Mouse (Mus musculus) midbrain, embryonic 14.5 days (tissue): Measurements from ENCODE around the gene Tmem132e. TPM values are rescaled to one million over a fixed set of nuclear protein-coding genes. Genes with fewer than 3 reads are reported as not detected.

Experiments used
- ATAC-seq: fragments of 200-750 bp; cut with Nextera tagmentation; 2 replicates; pipeline ENCODE4 v1.8.0; 2017; ENCODE audit warnings: moderate number of reproducible peaks, moderate library complexity; ENCODE audit not compliant: low FRiP score, low TSS enrichment
- DNase-seq: peaks from one replicate; pipeline ENCODE4 v3.0.0-alpha.2; 2015
- H3K27ac ChIP-seq: fragments of 300-500 bp; sonication (generic); replicated peaks from 2 replicates; pipeline ENCODE4 v1.5.1; 2014; ENCODE audit warnings: mild to moderate bottlenecking, low read depth, low read length, moderate library complexity
- H3K27me3 ChIP-seq: fragments of 300-500 bp; sonication (generic); 2 replicates; pipeline ENCODE4 v1.6.1; 2014; ENCODE audit warnings: low read length, control low read depth, mixed read lengths; ENCODE audit not compliant: control insufficient read depth, insufficient read depth
- H3K36me3 ChIP-seq: fragments of 300-500 bp; sonication (generic); 2 replicates; pipeline ENCODE4 v1.6.1; 2014; ENCODE audit warnings: low read length, control low read depth; ENCODE audit not compliant: control insufficient read depth, insufficient read depth
- H3K4me1 ChIP-seq: fragments of 300-500 bp; sonication (generic); 2 replicates; pipeline ENCODE4 v1.6.1; 2014; ENCODE audit warnings: mild to moderate bottlenecking, antibody characterized with exemption, low read length, control low read depth; ENCODE audit not compliant: control insufficient read depth, insufficient read depth
- H3K4me2 ChIP-seq: fragments of 300-500 bp; sonication (generic); 2 replicates; pipeline ENCODE4 v1.6.1; 2014; ENCODE audit warnings: mild to moderate bottlenecking, low read length, moderate library complexity
- H3K4me3 ChIP-seq: fragments of 300-500 bp; sonication (generic); replicated peaks from 2 replicates; pipeline ENCODE4 v1.5.1; 2014; ENCODE audit warnings: low read depth, low read length
- H3K9ac ChIP-seq: fragments of 300-500 bp; sonication (generic); replicated peaks from 2 replicates; pipeline ENCODE4 v1.6.1; 2014; ENCODE audit warnings: mild to moderate bottlenecking, low read length, moderate library complexity
- H3K9me3 ChIP-seq: fragments of 300-500 bp; sonication (generic); 2 replicates; pipeline ENCODE4 v1.6.1; 2016; ENCODE audit warnings: low read length, control low read depth, mixed read lengths; ENCODE audit not compliant: control insufficient read depth
- WGBS: fragments of 180-500 bp; shearing (Covaris S2); extraction: QIAGEN DNeasy Blood & Tissue Kit; methylation state at CpG from one replicate; pipeline ENCODE4 v1.1.7; 2014; 5-methylcytosine and 5-hydroxymethylcytosine counted together
- polyA plus RNA-seq: library from polyadenylated mRNA; unstranded; fragments of >200 nt; fragmentation: Nextera tagmentation; extraction: Ambion mirVana; gene quantifications from 2 replicates; pipeline ENCODE4 v1.2.1, GENCODE M21; 2014

Gene Tmem132e
- polyA plus RNA-seq, 1 experiment from 2014 or later: 3.0 TPM

DNA sequence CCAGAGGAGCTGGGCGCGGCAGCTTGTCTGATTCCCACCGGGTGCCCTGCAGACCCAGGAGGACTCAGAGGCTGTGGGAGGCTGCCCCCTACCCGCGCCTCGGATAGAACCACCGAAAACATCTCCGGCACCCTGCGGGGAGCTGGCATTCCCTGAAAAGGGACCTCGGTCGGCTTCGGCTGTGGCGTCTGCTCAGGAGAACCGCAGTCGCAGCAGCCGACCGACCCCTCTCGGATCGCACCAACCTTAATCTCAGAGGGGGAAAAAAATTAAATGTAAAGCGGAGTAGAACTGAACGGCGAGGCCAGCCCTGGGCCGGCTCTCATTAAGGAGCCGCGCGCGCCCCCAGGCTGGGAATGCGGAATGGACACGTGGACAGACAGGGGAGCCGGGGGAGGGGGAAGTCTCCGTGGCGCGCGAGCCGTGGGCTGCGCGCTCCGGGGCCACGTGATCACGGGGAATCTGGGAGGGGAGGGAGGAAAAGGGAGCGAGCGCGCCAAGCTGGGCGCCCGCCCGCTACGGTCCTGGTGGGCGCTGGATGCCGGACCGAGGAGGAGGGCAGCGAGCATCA, 1.6 kb upstream of the Tmem132e start:
- H3K4me2 ChIP-seq: peak overlapping the region; percentile 98
- peak overlapping the region; percentile 70 for H3K27ac ChIP-seq
- under 1% methylated on average over 51 of the region's 51 CpGs for WGBS
- no peaks in the 10 kb centered on the region for H3K9me3 ChIP-seq
- no peaks in the 10 kb centered on the region for H3K36me3 ChIP-seq
- H3K4me3 ChIP-seq: peak overlapping the region; percentile 69
- H3K9ac ChIP-seq: peak overlapping the region; percentile 68
- DNase-seq (peak; percentile 94), ATAC-seq (peak; percentile 83)
- H3K4me1 ChIP-seq: peaks cover 14% of the 10 kb centered on the region; the same call in 1 of the 2 replicates
- peaks cover 34% of the 10 kb centered on the region for H3K27me3 ChIP-seq

- peak overlapping the region; percentile 69 for H3K4me3 ChIP-seq
- ATAC-seq: no peak
- WGBS: under 1% methylated on average over 47 of the region's 47 CpGs
- peak overlapping the region; percentile 68 for H3K9ac ChIP-seq
- peak; percentile 59 for DNase-seq
- H3K27me3 ChIP-seq: peaks cover 34% of the 10 kb centered on the region
- peak overlapping the region; percentile 98 for H3K4me2 ChIP-seq
- H3K27ac ChIP-seq: peak overlapping the region; percentile 37; the same call in 1 of the 2 replicates
- no peaks in the 10 kb centered on the region for H3K9me3 ChIP-seq
- no peaks in the 10 kb centered on the region for H3K36me3 ChIP-seq
- peaks cover 14% of the 10 kb centered on the region; the same call in 1 of the 2 replicates for H3K4me1 ChIP-seq
These were observed 874 bp upstream of the Tmem132e start for GRCm38 (mm10) chr11:82387711-82388341.

- Histone ChIP-seq H3K4me2 (peak overlapping the region; percentile 98), H3K9me3 (no peaks in the 10 kb centered on the region), H3K9ac (peak overlapping the region; percentile 68), H3K4me3 (peak overlapping the region; percentile 69), H3K36me3 (no peaks in the 10 kb centered on the region), H3K27me3 (peaks cover 34% of the 10 kb centered on the region), H3K4me1 (peaks cover 14% of the 10 kb centered on the region; the same call in 1 of the 2 replicates), H3K27ac (0 out of 2 replicates have a peak overlapping the region, but pooled peaks have one; percentile 37)
- under 1% methylated on average over 68 of the region's 69 CpGs for WGBS
- ATAC-seq (peak; percentile 65), DNase-seq (peak; percentile 81)
These were observed 944 bp downstream of the Tmem132e start for GRCm38 (mm10) chr11:82389396-82390291.

DNA sequence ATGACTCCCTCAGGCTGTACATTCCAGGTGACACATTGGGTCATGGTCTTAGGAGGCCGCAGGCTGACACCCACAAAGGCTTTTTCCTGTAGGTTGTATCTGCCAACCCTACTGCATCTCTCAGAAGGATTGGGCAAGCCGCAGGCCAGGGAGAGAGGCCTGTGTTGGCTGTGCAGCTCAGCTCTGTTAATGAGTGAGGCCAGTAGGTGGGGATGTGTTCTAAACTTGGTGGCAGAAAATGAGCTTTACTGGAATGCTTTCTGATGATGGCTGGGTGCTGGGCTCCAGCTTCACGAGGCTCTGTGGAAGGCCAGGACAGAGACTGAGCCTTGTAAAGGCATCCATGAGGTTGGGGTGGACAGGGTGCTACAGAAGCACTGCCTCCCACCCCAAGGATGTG, 3.6 kb downstream of the Tmem132e start:
- H3K9ac ChIP-seq: no peak overlapping the region
- peaks cover 25% of the 10 kb centered on the region for H3K27me3 ChIP-seq
- DNase-seq (peak; percentile 70), ATAC-seq (no peak)
- H3K9me3 ChIP-seq: no peaks in the 10 kb centered on the region
- no peak overlapping the region for H3K27ac ChIP-seq
- WGBS: 63% methylated on average over 3 of the region's 3 CpGs
- H3K4me1 ChIP-seq: peaks cover 14% of the 10 kb centered on the region; the same call in 1 of the 2 replicates
- H3K4me2 ChIP-seq: no peak overlapping the region
- no peak overlapping the region for H3K4me3 ChIP-seq
- no peaks in the 10 kb centered on the region for H3K36me3 ChIP-seq

- 15% methylated on average over 3 of the region's 3 CpGs for WGBS
- Histone ChIP-seq H3K9ac (no peak overlapping the region), H3K9me3 (no peaks in the 10 kb centered on the region), H3K27me3 (no peaks in the 10 kb centered on the region), H3K36me3 (no peaks in the 10 kb centered on the region), H3K27ac (no peak overlapping the region), H3K4me3 (no peak overlapping the region), H3K4me1 (no peaks in the 10 kb centered on the region), H3K4me2 (no peak overlapping the region)
- DNase-seq: peak; percentile 48
- ATAC-seq: no peak
These were observed 10.9 kb downstream of the Tmem132e start for GRCm38 (mm10) chr11:82399621-82400020.

GRCm38 (mm10) chr11:82405641-82406040, 16.9 kb downstream of the Tmem132e start:
- Histone ChIP-seq H3K4me2 (no peak overlapping the region), H3K9ac (no peak overlapping the region), H3K4me3 (no peak overlapping the region), H3K9me3 (no peaks in the 10 kb centered on the region), H3K4me1 (peaks cover 7% of the 10 kb centered on the region; the same call in 1 of the 2 replicates), H3K27me3 (no peaks in the 10 kb centered on the region), H3K36me3 (no peaks in the 10 kb centered on the region), H3K27ac (no peak overlapping the region)
- ATAC-seq: no peak
- no peak for DNase-seq
- 47% methylated on average over 3 of the region's 3 CpGs for WGBS

DNA sequence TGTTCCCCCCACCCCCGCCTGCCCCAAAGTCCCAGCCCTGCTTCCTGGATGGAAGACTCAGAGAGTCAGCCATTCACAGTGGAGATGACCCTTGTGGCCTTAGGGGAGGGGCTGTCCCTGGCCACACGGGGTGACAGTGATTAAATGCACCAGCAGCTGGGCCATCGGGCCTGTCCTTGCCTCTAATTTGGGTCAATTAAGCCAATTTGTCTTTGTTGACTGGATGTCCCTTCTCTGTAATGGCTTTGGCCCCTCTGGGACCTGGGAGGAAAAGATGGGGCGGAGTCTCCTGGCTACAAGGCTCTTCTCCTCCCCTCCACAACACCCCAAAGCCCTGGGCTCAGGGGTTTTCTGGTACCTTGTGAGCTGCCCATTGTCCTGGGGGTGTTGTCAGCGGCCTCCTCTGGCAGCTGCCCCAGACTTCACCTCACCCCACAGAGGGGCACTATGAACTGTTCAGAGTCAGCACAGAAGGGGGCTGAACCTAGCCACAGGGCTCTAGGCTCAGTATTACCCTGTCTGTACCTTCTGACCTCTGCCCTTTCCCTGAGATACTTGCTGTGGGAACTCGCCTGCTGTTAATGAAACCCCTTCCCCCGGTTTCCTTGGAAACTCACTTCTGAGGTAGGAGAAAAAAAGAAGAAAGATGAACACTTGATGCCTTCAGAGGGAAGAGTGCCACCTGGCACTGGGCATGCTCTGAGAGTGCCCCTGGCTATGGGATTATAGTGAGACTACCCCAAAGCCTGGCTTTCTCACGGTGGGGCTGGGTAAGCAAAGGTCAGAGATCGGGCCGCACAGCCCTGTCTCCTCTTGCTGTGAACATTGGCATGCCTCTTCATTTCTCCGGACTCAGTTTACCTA, 17.9 kb downstream of the Tmem132e start:
- ATAC-seq (no peak), DNase-seq (no peak)
- Histone ChIP-seq H3K9ac (no peak overlapping the region), H3K4me1 (peaks cover 7% of the 10 kb centered on the region; the same call in 1 of the 2 replicates), H3K4me2 (no peak overlapping the region), H3K36me3 (no peaks in the 10 kb centered on the region), H3K27me3 (no peaks in the 10 kb centered on the region), H3K9me3 (no peaks in the 10 kb centered on the region), H3K27ac (no peak overlapping the region), H3K4me3 (no peak overlapping the region)
- WGBS: 34% methylated on average over 11 of the region's 11 CpGs

- H3K4me2 ChIP-seq: no peak overlapping the region
- no peaks in the 10 kb centered on the region for H3K4me1 ChIP-seq
- no peak overlapping the region for H3K9ac ChIP-seq
- DNase-seq (no peak), ATAC-seq (no peak)
- no peak overlapping the region for H3K27ac ChIP-seq
- no peaks in the 10 kb centered on the region for H3K36me3 ChIP-seq
- 76% methylated on average over 1 of the region's 1 CpGs for WGBS
- H3K4me3 ChIP-seq: no peak overlapping the region
- no peaks in the 10 kb centered on the region for H3K9me3 ChIP-seq
- no peaks in the 10 kb centered on the region for H3K27me3 ChIP-seq
These were observed 23.8 kb downstream of the Tmem132e start for GRCm38 (mm10) chr11:82412496-82412895.
